Mouse (Mus musculus) heart, embryonic 11.5 days (tissue): ENCODE data around the gene Pcyt2. TPM values are rescaled to one million over a fixed set of nuclear protein-coding genes. Genes with fewer than 3 reads are reported as not detected.
A peak's percentile ranks its signal among the peaks of the same experiment; 100 is the strongest.

Experiments used
- ATAC-seq: fragments of 200-750 bp; cut with Nextera tagmentation; replicated peaks from 2 replicates; pipeline ENCODE4 v1.8.0; 2017; ENCODE audit warnings: moderate library complexity; ENCODE audit not compliant: insufficient number of reproducible peaks, low FRiP score, low TSS enrichment
- H3K27ac ChIP-seq: fragments of 300-500 bp; sonication (generic); 2 replicates; pipeline ENCODE4 v1.5.1; 2014; ENCODE audit warnings: mild to moderate bottlenecking, low read depth, low read length
- H3K27me3 ChIP-seq: fragments of 300-500 bp; sonication (generic); 2 replicates; pipeline ENCODE4 v1.6.1; 2014; ENCODE audit warnings: mild to moderate bottlenecking, low read length, mixed read lengths; ENCODE audit not compliant: control insufficient read depth, insufficient read depth
- H3K36me3 ChIP-seq: fragments of 300-500 bp; sonication (generic); 2 replicates; pipeline ENCODE4 v1.6.1; 2014; ENCODE audit warnings: mild to moderate bottlenecking, low read length, moderate library complexity, mixed read lengths; ENCODE audit not compliant: control insufficient read depth, insufficient read depth
- H3K4me1 ChIP-seq: fragments of 300-500 bp; sonication (generic); 2 replicates; pipeline ENCODE4 v1.6.1; 2014; ENCODE audit warnings: low read length; ENCODE audit not compliant: control insufficient read depth, insufficient read depth
- H3K4me2 ChIP-seq: fragments of 300-500 bp; sonication (generic); 2 replicates; pipeline ENCODE4 v1.6.1; 2014; ENCODE audit warnings: mild to moderate bottlenecking, moderate library complexity
- H3K4me3 ChIP-seq: fragments of 300-500 bp; sonication (generic); 2 replicates; pipeline ENCODE4 v1.5.1; 2014; ENCODE audit warnings: low read depth, low read length
- H3K9ac ChIP-seq: fragments of 300-500 bp; sonication (generic); 2 replicates; pipeline ENCODE4 v1.6.1; 2014; ENCODE audit warnings: mild to moderate bottlenecking, low read depth, low read length, moderate library complexity
- H3K9me3 ChIP-seq: fragments of 300-500 bp; sonication (generic); replicated peaks from 2 replicates; pipeline ENCODE4 v1.6.1; 2016; ENCODE audit warnings: low read length; ENCODE audit not compliant: control insufficient read depth
- WGBS: fragments of 180-500 bp; shearing (Covaris S2); extraction: QIAGEN DNeasy Blood & Tissue Kit; methylation state at CpG from one replicate; pipeline ENCODE4 v1.1.7; 2014; ENCODE audit not compliant: insufficient replicate concordance; 5-methylcytosine and 5-hydroxymethylcytosine counted together
- polyA plus RNA-seq: library from polyadenylated mRNA; unstranded; fragments of >200 nt; fragmentation: Nextera tagmentation; extraction: Ambion mirVana; gene quantifications from 2 replicates; pipeline ENCODE4 v1.2.1, GENCODE M21; 2014

Pcyt2 gene
- polyA plus RNA-seq, 1 experiment from 2014 or later = 79.9 TPM

DNA sequence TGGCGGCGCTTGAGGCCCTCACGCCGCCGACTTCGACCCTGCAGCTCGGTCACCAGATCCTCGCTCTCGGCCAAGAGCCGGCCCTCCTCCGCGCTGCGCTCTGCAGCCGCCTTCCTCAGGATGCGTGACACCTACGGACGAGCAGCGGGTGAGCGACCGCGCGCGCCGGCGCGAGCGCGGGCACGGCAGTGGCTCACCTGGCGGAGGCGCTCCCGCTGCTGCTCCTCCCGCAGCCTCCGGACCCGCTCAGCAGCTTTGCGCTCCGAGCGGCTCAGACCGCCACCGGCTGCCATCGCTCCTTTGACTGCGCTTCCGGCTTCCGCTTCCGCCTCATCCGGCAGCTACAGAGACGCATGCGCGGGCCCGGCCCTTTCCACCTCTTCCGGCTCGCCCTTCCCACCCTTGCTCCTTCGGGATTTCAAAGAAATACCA is 7.0 kb upstream of the Pcyt2 start:
- under 1% methylated on average over 53 of the region's 53 CpGs for WGBS

GRCm38 (mm10) chr11:120623961-120624679 is 6.4 kb upstream of the Pcyt2 start:
- Histone ChIP-seq H3K36me3 (peaks cover 19% of the 10 kb centered on the region; the same call in 1 of the 2 replicates), H3K4me2 (peak overlapping the region; percentile 94), H3K9me3 (no peaks in the 10 kb centered on the region), H3K4me3 (peak overlapping the region; percentile 99), H3K27ac (peak overlapping the region; percentile 84), H3K9ac (peak overlapping the region; percentile 86), H3K4me1 (peaks cover 17% of the 10 kb centered on the region), H3K27me3 (no peaks in the 10 kb centered on the region)
- WGBS = 12% methylated on average over 30 of the region's 30 CpGs
- peak; percentile 76 for ATAC-seq

More for the DNA sequence above, 7.0 kb upstream of the Pcyt2 start:
- no peaks in the 10 kb centered on the region for H3K27me3 ChIP-seq
- peak overlapping the region; percentile 86 for H3K9ac ChIP-seq
- H3K27ac ChIP-seq = peak overlapping the region; percentile 84
- H3K4me2 ChIP-seq = peak overlapping the region; percentile 94
- peaks cover 21% of the 10 kb centered on the region; the same call in 1 of the 2 replicates for H3K36me3 ChIP-seq
- H3K4me3 ChIP-seq = peak overlapping the region; percentile 99
- peaks cover 23% of the 10 kb centered on the region for H3K4me1 ChIP-seq
- peak; percentile 58 for ATAC-seq
- no peaks in the 10 kb centered on the region for H3K9me3 ChIP-seq

DNA sequence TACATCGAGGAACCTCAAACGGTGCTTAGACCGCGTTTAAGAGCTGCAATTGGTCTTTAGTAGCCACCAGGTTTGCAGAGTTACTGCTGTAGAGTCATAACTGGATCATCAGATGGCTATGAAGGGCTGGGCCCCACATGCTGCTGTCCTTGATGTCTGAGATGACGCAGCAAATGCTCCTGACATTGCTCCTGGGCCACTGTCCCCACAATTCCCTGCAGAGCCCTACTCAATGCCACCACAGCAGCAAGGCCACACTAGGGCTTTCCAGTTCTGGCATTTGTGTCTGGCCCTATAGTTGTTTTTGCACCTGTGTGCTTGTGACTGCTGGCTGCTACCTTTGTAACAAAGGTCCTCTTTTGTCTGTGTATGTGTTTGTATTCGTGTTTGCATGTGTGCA is 5.1 kb upstream of the Pcyt2 start:
- no peak for ATAC-seq
- Histone ChIP-seq H3K9ac (no peak overlapping the region), H3K4me2 (no peak overlapping the region), H3K27me3 (no peaks in the 10 kb centered on the region), H3K4me3 (no peak overlapping the region), H3K9me3 (no peaks in the 10 kb centered on the region), H3K27ac (no peak overlapping the region), H3K4me1 (peaks cover 19% of the 10 kb centered on the region), H3K36me3 (peaks cover 16% of the 10 kb centered on the region; the same call in 1 of the 2 replicates)
- 88% methylated on average over 6 of the region's 6 CpGs for WGBS

DNA sequence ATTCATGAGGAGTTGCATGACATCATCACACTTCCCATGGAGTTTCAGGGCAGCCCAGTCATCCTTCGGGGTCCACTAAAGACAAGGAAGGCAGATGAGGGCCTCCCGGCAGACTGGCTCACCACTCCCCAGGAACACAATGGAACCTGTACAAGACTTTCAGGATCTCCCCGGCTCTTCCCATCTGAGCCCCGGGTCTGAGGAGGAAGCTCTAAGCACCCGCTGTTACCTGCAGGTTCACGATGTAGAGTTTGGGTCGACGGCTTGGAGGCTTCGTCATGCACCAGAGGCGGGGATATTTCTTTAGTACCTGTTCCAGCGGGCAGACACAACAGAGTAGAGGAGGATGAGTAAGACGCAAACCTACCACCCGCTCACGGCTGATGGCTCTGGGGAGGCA is 2.5 kb upstream of the Pcyt2 start:
- no peaks in the 10 kb centered on the region for H3K27me3 ChIP-seq
- H3K4me2 ChIP-seq = no peak overlapping the region
- H3K36me3 ChIP-seq = peaks cover 16% of the 10 kb centered on the region; the same call in 1 of the 2 replicates
- no peak for ATAC-seq
- H3K9ac ChIP-seq = no peak overlapping the region
- 93% methylated on average over 14 of the region's 14 CpGs for WGBS
- H3K27ac ChIP-seq = no peak overlapping the region
- peaks cover 21% of the 10 kb centered on the region for H3K4me1 ChIP-seq
- H3K9me3 ChIP-seq = no peaks in the 10 kb centered on the region
- no peak overlapping the region for H3K4me3 ChIP-seq

GRCm38 (mm10) chr11:120618619-120619535 is 1.1 kb upstream of the Pcyt2 start:
- H3K4me3 ChIP-seq = no peak overlapping the region
- H3K4me2 ChIP-seq = no peak overlapping the region
- 88% methylated on average over 25 of the region's 25 CpGs for WGBS
- no peak overlapping the region for H3K9ac ChIP-seq
- H3K27ac ChIP-seq = no peak overlapping the region
- no peak for ATAC-seq
- H3K36me3 ChIP-seq = peaks cover 16% of the 10 kb centered on the region; the same call in 1 of the 2 replicates
- H3K4me1 ChIP-seq = peaks cover 14% of the 10 kb centered on the region
- no peaks in the 10 kb centered on the region for H3K9me3 ChIP-seq
- H3K27me3 ChIP-seq = no peaks in the 10 kb centered on the region

- WGBS = 31% methylated on average over 4 of the region's 4 CpGs
These were observed 980 bp downstream of the Pcyt2 start for GRCm38 (mm10) chr11:120616617-120617294.

GRCm38 (mm10) chr11:120615606-120616203 is 2.0 kb downstream of the Pcyt2 start:
- Histone ChIP-seq H3K9ac (no peak overlapping the region; the same call in 1 of the 2 replicates), H3K9me3 (no peaks in the 10 kb centered on the region), H3K4me2 (no peak overlapping the region), H3K4me1 (peaks cover 12% of the 10 kb centered on the region), H3K27me3 (no peaks in the 10 kb centered on the region), H3K36me3 (peaks cover 31% of the 10 kb centered on the region), H3K4me3 (no peak overlapping the region), H3K27ac (no peak overlapping the region)
- WGBS = 92% methylated on average over 11 of the region's 11 CpGs
- no peak for ATAC-seq

More at GRCm38 (mm10) chr11:120616617-120617294, 980 bp downstream of the Pcyt2 start:
- Histone ChIP-seq H3K9me3 (no peaks in the 10 kb centered on the region), H3K4me3 (peak overlapping the region; percentile 82), H3K4me2 (peak overlapping the region; percentile 93), H3K27ac (peak overlapping the region; percentile 64), H3K36me3 (peaks cover 27% of the 10 kb centered on the region), H3K27me3 (no peaks in the 10 kb centered on the region), H3K9ac (peak overlapping the region; percentile 86), H3K4me1 (peaks cover 12% of the 10 kb centered on the region)
- no peak for ATAC-seq

DNA sequence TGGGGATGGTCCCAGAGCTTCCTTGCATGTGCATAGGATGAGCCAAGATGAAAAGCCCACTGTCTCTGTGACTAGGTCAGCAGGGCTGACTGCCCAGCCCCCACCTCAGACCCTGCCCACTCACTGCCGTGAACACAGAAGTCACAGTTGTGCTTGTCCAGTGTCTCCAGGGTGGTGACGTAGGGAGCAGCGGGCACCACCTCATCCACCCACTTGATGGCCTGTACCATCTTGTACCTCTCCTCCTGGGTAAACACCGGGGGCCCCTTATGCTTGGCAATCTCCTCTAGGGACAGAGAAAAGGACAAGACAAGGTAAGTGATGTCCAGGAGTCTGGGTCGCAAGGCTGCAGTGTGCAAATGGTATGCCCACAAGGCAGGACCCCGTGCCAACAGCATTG is 2.6 kb downstream of the Pcyt2 start:
- 88% methylated on average over 6 of the region's 6 CpGs for WGBS
- Histone ChIP-seq H3K9me3 (no peaks in the 10 kb centered on the region), H3K27me3 (no peaks in the 10 kb centered on the region), H3K27ac (no peak overlapping the region), H3K4me2 (no peak overlapping the region), H3K4me3 (no peak overlapping the region), H3K4me1 (peaks cover 12% of the 10 kb centered on the region), H3K36me3 (peaks cover 28% of the 10 kb centered on the region), H3K9ac (no peak overlapping the region)
- ATAC-seq = no peak
